Mouse (Mus musculus) heart, embryonic 14.5 days (tissue): ENCODE results near the gene Rab44. TPM values are rescaled to one million over a fixed set of nuclear protein-coding genes. Genes with fewer than 3 reads are reported as not detected.
A peak's percentile ranks its signal among the peaks of the same experiment; 100 is the strongest.

ENCODE experiments used
- ATAC-seq: fragments of 200-750 bp; cut with Nextera tagmentation; 2 replicates; pipeline ENCODE4 v1.8.0; 2017; ENCODE audit warnings: low read depth, moderate TSS enrichment; ENCODE audit not compliant: insufficient number of reproducible peaks, insufficient read depth, low FRiP score
- H3K27ac ChIP-seq, 2 experiments: fragments of 200-500 bp in 1 of 2; fragments of 300-500 bp in 1 of 2; sonication (generic) in 1 of 2; replicated peaks in 1 of 2; 2 replicates each; pipeline ENCODE4 v1.5.1; 2012 to 2014; ENCODE audit warnings: low read depth in 2 of 2, low read length in 2 of 2, control low read depth in 1 of 2, mild to moderate bottlenecking in 1 of 2, mixed read lengths in 1 of 2; ENCODE audit not compliant: control insufficient read depth in 1 of 2, insufficient read depth in 1 of 2
- H3K27me3 ChIP-seq: fragments of 300-500 bp; sonication (generic); 2 replicates; pipeline ENCODE4 v1.6.1; 2014; ENCODE audit warnings: mild to moderate bottlenecking, low read length, control low read depth; ENCODE audit not compliant: control insufficient read depth, insufficient read depth
- H3K36me3 ChIP-seq: fragments of 300-500 bp; sonication (generic); 2 replicates; pipeline ENCODE4 v1.6.1; 2014; ENCODE audit warnings: mild to moderate bottlenecking, control low read depth, low read length, mixed read lengths; ENCODE audit not compliant: control insufficient read depth, insufficient read depth
- H3K4me1 ChIP-seq, 2 experiments: fragments of 200-500 bp in 1 of 2; fragments of 300-500 bp in 1 of 2; sonication (generic) in 1 of 2; 2 replicates each; pipeline ENCODE4 v1.6.1; 2012 to 2014; ENCODE audit warnings: low read length in 2 of 2, control low read depth in 1 of 2, mixed read lengths in 1 of 2; ENCODE audit not compliant: control insufficient read depth in 2 of 2, insufficient read depth in 2 of 2
- H3K4me2 ChIP-seq: fragments of 300-500 bp; sonication (generic); 2 replicates; pipeline ENCODE4 v1.6.1; 2014; ENCODE audit warnings: mild to moderate bottlenecking, low read length
- H3K4me3 ChIP-seq, 2 experiments: fragments of 200-500 bp in 1 of 2; fragments of 300-500 bp in 1 of 2; sonication (generic) in 1 of 2; 2 replicates each; pipeline ENCODE4 v1.5.1; 2012 to 2014; ENCODE audit warnings: low read length in 2 of 2, mild to moderate bottlenecking in 2 of 2, control low read depth in 1 of 2, low read depth in 1 of 2, moderate library complexity in 1 of 2; ENCODE audit not compliant: control insufficient read depth in 1 of 2, insufficient read depth in 1 of 2
- H3K9ac ChIP-seq: fragments of 300-500 bp; sonication (generic); 2 replicates; pipeline ENCODE4 v1.6.1; 2014; ENCODE audit warnings: mild to moderate bottlenecking, low read length
- H3K9me3 ChIP-seq: fragments of 300-500 bp; sonication (generic); 2 replicates; pipeline ENCODE4 v1.6.1; 2016; ENCODE audit warnings: low read length, control low read depth; ENCODE audit not compliant: control insufficient read depth
- WGBS: fragments of 180-500 bp; shearing (Covaris S2); extraction: QIAGEN DNeasy Blood & Tissue Kit; methylation state at CpG from one replicate; pipeline ENCODE4 v1.1.7; 2014; 5-methylcytosine and 5-hydroxymethylcytosine counted together
- polyA plus RNA-seq: library from polyadenylated mRNA; unstranded; fragments of >200 nt; fragmentation: Nextera tagmentation; extraction: Ambion mirVana; gene quantifications from 2 replicates; pipeline ENCODE4 v1.2.1, GENCODE M21; 2014

The Rab44 gene
- polyA plus RNA-seq, 1 experiment from 2014 or later: 0.23 TPM

DNA sequence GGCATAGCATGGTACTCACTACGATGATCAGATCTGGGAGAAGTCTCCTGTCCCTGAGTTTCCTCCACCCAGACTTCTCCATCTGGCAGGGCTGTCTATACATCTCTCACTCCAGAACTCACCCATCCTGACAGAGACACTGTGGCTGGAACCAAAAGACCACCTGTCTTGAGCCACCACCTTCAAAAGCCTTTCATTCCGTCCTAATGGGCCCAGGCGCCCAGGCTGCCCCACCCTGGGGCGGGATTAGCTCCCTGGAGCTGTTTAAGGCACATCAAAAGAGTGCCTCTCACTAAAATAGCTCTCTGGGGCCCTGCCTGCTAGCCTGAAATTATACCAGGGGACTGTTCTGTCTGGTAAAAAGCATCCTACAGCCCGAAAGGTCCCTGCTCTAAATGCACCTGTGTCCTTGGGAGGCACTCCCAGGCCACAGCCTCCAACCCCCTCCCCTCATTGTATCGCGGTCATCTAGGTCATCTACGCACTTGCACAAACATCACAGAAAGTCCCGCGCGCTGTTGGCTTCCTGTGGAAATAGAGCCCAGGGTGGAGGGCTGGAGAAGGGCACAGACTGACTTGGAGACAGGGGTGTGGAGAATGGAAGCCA is 41.1 kb upstream of the Rab44 start:
- Histone ChIP-seq H3K4me1 (peaks cover 22 to 34% of the 10 kb centered on the region in 2 experiments), H3K9ac (peak overlapping the region; percentile 51; the same call in 1 of the 2 replicates), H3K27me3 (no peaks in the 10 kb centered on the region), H3K27ac (peak overlapping the region; percentile 56 to 72), H3K4me2 (peak overlapping the region; percentile 33), H3K36me3 (no peaks in the 10 kb centered on the region), H3K9me3 (no peaks in the 10 kb centered on the region), H3K4me3 (no peak overlapping the region)
- 10% methylated on average over 11 of the region's 11 CpGs for WGBS
- ATAC-seq: no peak; the same call in 1 of the 2 replicates

DNA sequence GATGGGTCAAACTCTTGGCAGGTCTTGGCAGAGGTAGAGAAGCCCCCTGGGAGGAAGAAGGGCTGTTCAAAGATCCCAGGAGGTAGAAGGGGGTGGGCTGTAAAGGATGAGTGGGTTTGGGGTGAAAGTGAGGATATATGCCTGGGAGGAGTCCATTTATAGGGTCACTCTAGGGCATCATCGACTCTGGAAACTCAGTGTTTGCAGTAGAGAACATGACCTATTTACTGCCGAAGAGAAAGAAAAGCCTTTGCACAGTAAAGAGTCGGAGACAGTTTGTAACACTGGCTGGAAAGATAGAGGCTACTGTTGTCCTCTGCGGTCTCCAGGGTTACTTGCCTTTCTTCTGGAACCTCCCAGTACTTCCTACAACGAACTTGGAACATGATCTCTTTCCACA is 40.6 kb upstream of the Rab44 start:
- H3K27ac ChIP-seq: peak overlapping the region; percentile 56 to 72
- H3K9ac ChIP-seq: peak overlapping the region; percentile 51; the same call in 1 of the 2 replicates
- H3K4me3 ChIP-seq: no peak overlapping the region
- no peaks in the 10 kb centered on the region for H3K36me3 ChIP-seq
- H3K4me2 ChIP-seq: peak overlapping the region; percentile 33
- no peaks in the 10 kb centered on the region for H3K27me3 ChIP-seq
- WGBS: 36% methylated on average over 5 of the region's 5 CpGs
- no peak for ATAC-seq
- peaks cover 26 to 37% of the 10 kb centered on the region in 2 experiments for H3K4me1 ChIP-seq
- H3K9me3 ChIP-seq: no peaks in the 10 kb centered on the region

DNA sequence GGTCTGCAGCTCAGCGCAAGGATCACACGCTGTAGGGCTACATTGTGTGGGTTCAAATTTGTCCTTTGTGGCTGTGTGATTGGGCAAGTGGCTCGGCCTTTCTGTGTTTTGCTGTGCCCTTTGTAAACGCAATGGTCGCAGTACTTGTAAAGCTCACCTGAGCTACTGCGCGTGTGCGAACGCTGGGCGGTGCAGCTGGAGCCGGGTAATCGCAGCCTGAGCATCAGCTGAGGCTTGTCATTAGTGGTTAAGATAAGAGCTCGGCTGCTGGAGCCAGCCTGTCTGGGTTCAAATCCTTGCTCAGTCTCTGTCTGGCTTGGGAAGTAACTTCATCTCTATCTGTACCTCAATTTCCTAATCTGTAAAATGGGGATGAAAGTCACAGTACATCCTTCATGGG is 39.9 kb upstream of the Rab44 start:
- Histone ChIP-seq H3K4me1 (peaks cover 26 to 37% of the 10 kb centered on the region in 2 experiments), H3K27me3 (no peaks in the 10 kb centered on the region), H3K9me3 (no peaks in the 10 kb centered on the region), H3K27ac (no peak overlapping the region), H3K9ac (no peak overlapping the region), H3K4me2 (no peak overlapping the region), H3K36me3 (no peaks in the 10 kb centered on the region), H3K4me3 (no peak overlapping the region)
- ATAC-seq: no peak
- WGBS: 61% methylated on average over 13 of the region's 13 CpGs

DNA sequence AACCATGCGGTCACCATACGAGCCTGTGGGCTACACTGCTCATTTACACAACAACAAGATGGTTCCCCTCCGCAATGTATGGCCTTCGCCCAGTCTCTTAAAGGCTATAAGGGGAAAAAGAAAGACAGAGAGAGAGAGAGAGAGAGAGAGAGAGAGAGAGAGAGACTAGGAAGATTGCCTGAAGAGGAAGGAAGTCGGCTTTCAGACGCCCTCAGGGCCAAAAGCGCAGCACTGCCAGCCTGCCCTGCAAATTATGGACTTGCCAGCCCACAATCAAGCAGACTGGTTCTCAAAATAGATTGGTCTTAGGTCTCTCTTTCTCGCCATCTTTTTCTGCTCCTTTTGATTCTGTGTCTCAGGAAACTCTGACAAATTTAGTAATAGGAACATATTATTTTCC is 37.7 kb upstream of the Rab44 start:
- H3K9me3 ChIP-seq: no peaks in the 10 kb centered on the region
- WGBS: 80% methylated on average over 8 of the region's 8 CpGs
- ATAC-seq: no peak
- peaks cover 5% of the 10 kb centered on the region; the same call in 1 of the 2 replicates for H3K27me3 ChIP-seq
- no peaks in the 10 kb centered on the region for H3K36me3 ChIP-seq
- no peak overlapping the region for H3K4me3 ChIP-seq
- no peak overlapping the region for H3K27ac ChIP-seq
- H3K4me1 ChIP-seq: peaks cover 30 to 43% of the 10 kb centered on the region in 2 experiments
- no peak overlapping the region for H3K4me2 ChIP-seq
- H3K9ac ChIP-seq: no peak overlapping the region

DNA sequence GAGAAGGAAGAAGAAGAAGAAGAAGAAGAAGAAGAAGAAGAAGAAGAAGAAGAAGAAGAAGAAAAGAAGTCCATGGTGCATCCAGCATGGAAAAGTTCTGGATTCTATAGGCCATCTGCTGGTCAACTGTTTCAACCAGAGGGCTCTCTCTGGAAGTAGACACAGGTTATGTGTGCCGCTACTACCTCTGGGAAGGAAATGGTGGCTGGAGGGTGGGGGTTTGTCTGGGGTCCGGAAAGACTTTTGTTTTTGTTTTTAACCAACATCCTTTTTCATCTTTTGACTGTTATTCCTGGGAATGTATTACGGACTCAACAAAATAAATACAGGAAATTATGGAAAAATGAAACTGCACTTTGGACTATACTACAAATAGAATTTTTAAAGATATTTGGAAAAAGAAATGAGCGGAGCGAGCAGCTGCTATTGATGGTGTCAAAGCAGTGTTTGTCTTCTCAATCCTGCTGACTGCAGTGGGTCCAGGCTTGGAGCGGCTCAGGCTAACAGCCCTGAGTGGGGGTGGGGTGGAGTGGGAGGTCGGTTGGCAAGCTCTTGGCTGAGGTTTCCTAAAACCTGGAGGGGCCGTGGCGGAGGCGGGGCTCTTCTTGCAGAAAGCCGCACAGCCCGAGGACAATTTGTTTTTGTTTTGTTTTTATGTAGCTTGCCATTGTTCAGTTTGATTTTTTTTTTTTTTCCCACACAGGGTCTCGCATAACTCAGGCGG is 36.0 kb upstream of the Rab44 start:
- 18% methylated on average over 14 of the region's 14 CpGs for WGBS
- H3K4me1 ChIP-seq: peaks cover 29 to 36% of the 10 kb centered on the region in 2 experiments
- H3K27me3 ChIP-seq: peaks cover 5% of the 10 kb centered on the region; the same call in 1 of the 2 replicates
- peak overlapping the region; percentile 35 to 40 for H3K4me3 ChIP-seq
- ATAC-seq: no peak
- H3K4me2 ChIP-seq: peak overlapping the region; percentile 64
- H3K36me3 ChIP-seq: no peaks in the 10 kb centered on the region
- peak overlapping the region; percentile 3 to 70; a peak in 2 of 4 replicates for H3K27ac ChIP-seq
- H3K9ac ChIP-seq: peak overlapping the region; percentile 68
- H3K9me3 ChIP-seq: no peaks in the 10 kb centered on the region

DNA sequence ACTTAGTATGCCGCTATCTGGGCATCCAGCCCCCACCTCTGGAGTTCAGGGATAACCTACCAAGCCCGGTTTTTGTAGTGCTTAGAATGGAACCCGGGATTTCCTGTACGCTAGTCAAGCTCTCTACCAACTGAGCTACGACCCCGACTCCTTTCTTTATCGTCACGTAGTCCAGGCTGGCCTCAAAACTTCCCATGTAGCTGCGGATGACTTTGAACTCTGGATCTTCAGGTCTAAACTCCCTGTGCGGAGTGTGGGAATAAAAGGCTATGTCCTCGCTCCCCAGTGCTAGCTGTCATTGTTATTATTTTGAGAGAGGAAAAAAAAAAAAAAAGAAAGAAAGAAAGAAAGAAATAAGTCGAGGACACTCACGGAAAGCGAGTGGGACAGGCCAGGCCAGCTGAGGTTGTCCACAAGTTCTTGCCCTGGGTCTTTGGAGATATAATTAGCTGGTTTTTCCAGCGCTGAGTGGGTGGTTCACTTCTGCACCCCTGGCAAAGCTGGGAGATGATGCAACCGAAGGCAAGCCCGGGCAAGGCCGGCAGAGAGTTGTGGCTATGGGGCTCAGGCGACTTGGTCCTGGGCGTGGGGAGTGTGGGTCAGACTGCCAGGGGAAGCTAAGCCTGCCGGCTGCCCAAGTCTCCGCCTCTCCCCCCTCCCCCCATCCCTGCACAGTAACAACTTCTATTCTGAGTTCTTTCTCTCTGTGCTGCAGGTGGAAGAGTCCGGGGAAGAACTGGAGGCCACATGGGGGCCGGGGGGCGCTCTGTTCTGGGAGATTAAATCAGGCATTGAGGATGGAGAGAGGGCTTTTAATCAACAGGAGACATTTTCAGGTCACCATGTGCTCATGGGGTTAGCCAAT is 35.2 kb upstream of the Rab44 start:
- peak overlapping the region; percentile 50 to 70 for H3K27ac ChIP-seq
- 4% methylated on average over 25 of the region's 25 CpGs for WGBS
- ATAC-seq: peak; percentile 62

More for the DNA sequence above, 35.2 kb upstream of the Rab44 start:
- peak overlapping the region; percentile 64 for H3K4me2 ChIP-seq
- H3K4me3 ChIP-seq: peak overlapping the region; percentile 35 to 40
- H3K4me1 ChIP-seq: peaks cover 23 to 28% of the 10 kb centered on the region in 2 experiments
- H3K27me3 ChIP-seq: peaks cover 5% of the 10 kb centered on the region; the same call in 1 of the 2 replicates
- H3K36me3 ChIP-seq: no peaks in the 10 kb centered on the region
- peak overlapping the region; percentile 68 for H3K9ac ChIP-seq
- H3K9me3 ChIP-seq: no peaks in the 10 kb centered on the region
